Mouse (Mus musculus): ENCODE measurements around the gene Mtf1.

GRCm38 (mm10) chr4:124762858-124763452 is 38.9 kb upstream of the Mtf1 start:
- no peak for TF ChIP-seq CTCF (IDR thresholded peaks at IDR 0.05; ENCODE audit: low read depth)
- no peak for TF ChIP-seq EP300 (optimal IDR thresholded peaks at IDR 0.05)
